Mouse (Mus musculus) thymus, adult 2 months (tissue): ENCODE measurements around the gene Ubr2.

Source experiments
- CTCF ChIP-seq: fragments of 200-500 bp; IDR thresholded peaks from 2 replicates; pipeline ENCODE4 v1.5.1; 2012; ENCODE audit warnings: mild to moderate bottlenecking, control low read depth, low read length, moderate library complexity, borderline replicate concordance; ENCODE audit not compliant: control insufficient read depth, poor library complexity, insufficient read depth; ENCODE audit errors: extremely low read depth
- POLR2A ChIP-seq: fragments of 200-500 bp; IDR thresholded peaks from 2 replicates; pipeline ENCODE4 v1.6.1; 2012; ENCODE audit warnings: mild to moderate bottlenecking, low read length, control low read depth, moderate library complexity; ENCODE audit not compliant: control insufficient read depth, poor library complexity, insufficient read depth; ENCODE audit errors: extremely low read depth

DNA sequence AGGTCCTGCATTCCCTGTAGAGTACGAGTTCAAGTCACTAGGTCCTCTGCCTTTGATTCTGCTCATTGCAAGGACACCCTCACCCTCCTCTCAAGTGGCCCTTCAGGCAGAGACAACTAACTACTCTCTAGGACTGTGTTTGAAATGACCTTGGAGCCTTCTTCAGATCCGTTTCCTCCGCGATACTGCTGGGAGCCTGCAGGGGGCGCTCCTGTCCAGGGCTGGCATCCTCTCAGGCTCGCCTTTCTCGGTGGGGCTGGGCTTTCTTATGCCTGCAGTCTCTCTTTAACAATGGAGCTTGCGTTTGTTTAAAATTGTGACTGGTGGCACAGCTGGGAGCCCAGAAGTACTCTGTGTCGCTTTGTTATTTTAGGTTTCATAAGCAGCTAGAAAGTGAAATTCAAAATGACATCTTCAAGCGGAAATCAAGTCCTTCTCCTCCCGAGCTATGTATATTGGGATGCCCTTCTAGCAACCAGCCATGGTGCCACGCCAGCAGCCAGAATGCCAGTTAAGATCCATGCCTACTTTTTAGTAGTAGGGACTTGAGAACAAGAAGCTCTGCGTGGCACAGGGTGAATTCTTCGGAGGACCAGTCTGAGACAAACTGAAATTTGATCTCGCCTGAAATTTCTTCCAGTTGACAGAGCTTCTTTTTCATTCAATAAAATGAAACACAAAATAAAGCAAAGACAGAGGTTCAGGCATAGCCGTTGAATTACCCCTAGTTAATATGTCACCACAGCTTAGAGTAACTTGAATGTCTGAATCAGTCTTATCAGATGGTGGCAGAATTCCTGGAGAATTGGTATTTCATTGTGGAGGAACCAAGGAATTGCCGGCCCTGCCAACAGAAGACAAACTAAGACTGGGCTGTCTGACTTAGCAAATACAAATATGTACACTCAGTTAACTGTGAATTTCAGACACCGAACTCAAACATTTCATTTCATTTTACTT lies 28.8 kb upstream of the Ubr2 start:
- TF ChIP-seq CTCF, result peak; percentile 95
- no peak for TF ChIP-seq POLR2A
